9 mouse cellular contexts compared by ENCODE assay signal in genomic region chr13:104863127-104863979, GRCm38 (mm10). TPM values are rescaled to one million over a fixed set of nuclear protein-coding genes. Genes with fewer than 3 reads are reported as not detected.
DNase-seq lines count a peak whose midpoint lies in the region; ATAC-seq and TF ChIP-seq lines count a peak whose summit lies in the region.
"Had no signal": no experiment of that assay in that cellular context is flagged by ENCODE, and none has a peak within 500 bp of the region (broad histone marks: within the 10 kb centered on the region; RNA-seq: fewer than 3 reads in every experiment).

Gene Shisal2b, minus strand, starts transcription at chr13:104863893.

- intact Hi-C loops in gastrocnemius, adult 2 months (cut with DNase I), result no loop called here

- peaks cover 5% of the 10 kb centered on the region; the same call in 1 of the 2 replicates for H3K4me1 ChIP-seq in heart, postnatal 0 days (ENCODE audit: control insufficient read depth, insufficient read depth)
- H3K4me1 ChIP-seq in limb, embryonic 10.5 days, result peaks cover 9% of the 10 kb centered on the region
- no peaks in the 10 kb centered on the region for H3K4me1 ChIP-seq in midbrain, embryonic 14.5 days (ENCODE audit: control insufficient read depth, insufficient read depth, low read length)
- H3K4me1 ChIP-seq in stomach, embryonic 15.5 days, result 0 out of 2 replicates have a peak, but pooled peaks cover 2% of the 10 kb centered on the region

- no peak within 1 kb of the TSS for H3K9ac ChIP-seq in heart, postnatal 0 days (replicated peaks; ENCODE audit: low read depth, low read length)
- H3K9ac ChIP-seq in midbrain, embryonic 14.5 days (replicated peaks; ENCODE audit: low read length), result peak within 1 kb of the TSS; percentile 65
- peak within 1 kb of the TSS; percentile 48 for H3K9ac ChIP-seq in stomach, embryonic 15.5 days

- H3K36me3 ChIP-seq in heart, postnatal 0 days (replicated peaks; ENCODE audit: control insufficient read depth, insufficient read depth, low read length), result no peaks in the 10 kb centered on the region
- no peaks in the 10 kb centered on the region for H3K36me3 ChIP-seq in limb, embryonic 10.5 days
- no peaks in the 10 kb centered on the region for H3K36me3 ChIP-seq in midbrain, embryonic 14.5 days (ENCODE audit: control insufficient read depth, insufficient read depth, low read length)
- no peaks in the 10 kb centered on the region for H3K36me3 ChIP-seq in stomach, embryonic 15.5 days

- no peak within 1 kb of the TSS for H3K27ac ChIP-seq in gastrocnemius, adult 2 months
- H3K27ac ChIP-seq in heart, postnatal 0 days (ENCODE audit: low read depth), result no peak within 1 kb of the TSS
- peak within 1 kb of the TSS; percentile 61 for H3K27ac ChIP-seq in limb, embryonic 10.5 days
- H3K27ac ChIP-seq in midbrain, embryonic 14.5 days (replicated peaks; ENCODE audit: low read depth, low read length), result no peak within 1 kb of the TSS
- no peak within 1 kb of the TSS for H3K27ac ChIP-seq in stomach, embryonic 15.5 days

- peak; percentile 41 for ATAC-seq in heart, postnatal 0 days (ENCODE audit: insufficient read depth, low read depth)
- peak; percentile 76 for ATAC-seq in midbrain, embryonic 14.5 days (ENCODE audit: low FRiP score, low TSS enrichment)
- peak; percentile 66 for ATAC-seq in stomach, embryonic 15.5 days (ENCODE audit: insufficient read depth, low FRiP score, low read depth)

- WGBS in heart, postnatal 0 days, result 5% methylated on average over 38 of the region's 38 CpGs
- 5% methylated on average over 38 of the region's 38 CpGs for WGBS in limb, embryonic 10.5 days
- 4% methylated on average over 38 of the region's 38 CpGs for WGBS in midbrain, embryonic 14.5 days
- WGBS in stomach, embryonic 15.5 days, result 5% methylated on average over 38 of the region's 38 CpGs

- no peak for TF ChIP-seq CTCF in gastrocnemius, adult 2 months (IDR thresholded peaks at IDR 0.05)
- TF ChIP-seq CTCF in heart, postnatal 0 days (IDR thresholded peaks at IDR 0.05; ENCODE audit: low read depth), result no peak

- peaks cover 17% of the 10 kb centered on the region; the same call in 1 of the 2 replicates for H3K27me3 ChIP-seq in heart, postnatal 0 days (ENCODE audit: control insufficient read depth, insufficient read depth, low read length)
- H3K27me3 ChIP-seq in limb, embryonic 10.5 days (ENCODE audit: low read depth, poor library complexity, severe bottlenecking), result peaks cover 41% of the 10 kb centered on the region
- H3K27me3 ChIP-seq in midbrain, embryonic 14.5 days (ENCODE audit: control insufficient read depth, insufficient read depth, low read length), result 0 out of 2 replicates have a peak, but pooled peaks cover 3% of the 10 kb centered on the region
- no peaks in the 10 kb centered on the region for H3K27me3 ChIP-seq in stomach, embryonic 15.5 days (replicated peaks)

- H3K9me3 ChIP-seq in heart, postnatal 0 days (replicated peaks; ENCODE audit: control insufficient read depth, low read length), result 0 out of 2 replicates have a peak, but pooled peaks cover 6% of the 10 kb centered on the region
- no peaks in the 10 kb centered on the region for H3K9me3 ChIP-seq in limb, embryonic 10.5 days (replicated peaks)
- H3K9me3 ChIP-seq in midbrain, embryonic 14.5 days (ENCODE audit: control insufficient read depth, low read length), result no peaks in the 10 kb centered on the region
- H3K9me3 ChIP-seq in stomach, embryonic 15.5 days, result no peaks in the 10 kb centered on the region

- peak; percentile 30 for DNase-seq in gastrocnemius, adult 2 months
- DNase-seq in gastrocnemius, adult 8-10 months (ENCODE audit: low spot score in 2 of 2), result no peak
- peak; percentile 17 to 25 for DNase-seq in adrenal gland, adult 18-20 months (ENCODE audit: low spot score in 2 of 2)
- peak; percentile 29 for DNase-seq in embryo, embryonic 11.5 days (ENCODE audit: low read depth, low spot score)
- peak; percentile 32 for DNase-seq in heart, postnatal 0 days (ENCODE audit: low spot score)
- DNase-seq in limb, embryonic 10.5 days (ENCODE audit: low spot score), result peak; percentile 64
- peak; percentile 84 for DNase-seq in midbrain, embryonic 14.5 days

- H3K4me3 ChIP-seq in gastrocnemius, adult 2 months, result peak within 1 kb of the TSS; percentile 68
- H3K4me3 ChIP-seq in heart, postnatal 0 days (ENCODE audit: low read depth, low read length), result peak within 1 kb of the TSS; percentile 50
- peak within 1 kb of the TSS; percentile 59 for H3K4me3 ChIP-seq in limb, embryonic 10.5 days
- peak within 1 kb of the TSS; percentile 51 for H3K4me3 ChIP-seq in midbrain, embryonic 14.5 days (replicated peaks; ENCODE audit: low read depth, low read length)
- peak within 1 kb of the TSS; percentile 51 for H3K4me3 ChIP-seq in stomach, embryonic 15.5 days (replicated peaks)

- H3K4me2 ChIP-seq in heart, postnatal 0 days (ENCODE audit: low read depth, low read length), result peak within 1 kb of the TSS; percentile 83
- H3K4me2 ChIP-seq in midbrain, embryonic 14.5 days (ENCODE audit: low read length), result peak within 1 kb of the TSS; percentile 97
- peak within 1 kb of the TSS; percentile 97 for H3K4me2 ChIP-seq in stomach, embryonic 15.5 days

- TF ChIP-seq EP300 in heart, postnatal 0 days (IDR thresholded peaks at IDR 0.05; ENCODE audit: low read depth), result no peak

RNA-seq across cellular contexts. Expression of gene Shisal2b, which starts in this region (rescaled TPM):
- total RNA-seq in gastrocnemius, adult 2 months (2021), result under 1 TPM in 1 of 2 experiments, not detected in 1; 0.56 TPM
- total RNA-seq in gastrocnemius, adult 8-10 months (2022), result not detected
- total RNA-seq in adrenal gland, adult 18-20 months (2021), result not detected
- not detected in 2 replicates for total RNA-seq in heart, postnatal 0 days (2014; rRNA removed; ENCODE audit: low replicate concordance)
- polyA plus RNA-seq in heart, postnatal 0 days (2015; fragmentation: Nextera tagmentation; extraction: Ambion mirVana), result not detected in 2 replicates
- 0.10 and 0.11 TPM in 2 replicates for polyA plus RNA-seq in limb, embryonic 10.5 days (2016; fragmentation: Nextera tagmentation; extraction: Ambion mirVana)
- 0.86 and 1.9 TPM in 2 replicates for polyA plus RNA-seq in midbrain, embryonic 14.5 days (2014; fragmentation: Nextera tagmentation; extraction: Ambion mirVana)
- polyA plus RNA-seq in stomach, embryonic 15.5 days (2015; fragmentation: Nextera tagmentation; extraction: Ambion mirVana), result 0.49 and 1.2 TPM in 2 replicates
- polyA plus RNA-seq: C2C12 had no signal

Comparison
In these comparisons a context has a peak if more than half of its experiments do, and no peak if none do; other contexts are left out.
1. Peak in DNase-seq and H3K4me3 ChIP-seq in gastrocnemius, adult 2 months; RNA of the gene not detected or under 1 TPM.
2. Peak in DNase-seq in adrenal gland, adult 18-20 months; RNA of the gene not detected or under 1 TPM.
3. Peak in DNase-seq, ATAC-seq, H3K4me3 ChIP-seq and H3K4me2 ChIP-seq in heart, postnatal 0 days; RNA of the gene not detected or under 1 TPM.
4. Peak in DNase-seq, H3K4me3 ChIP-seq and H3K27ac ChIP-seq in limb, embryonic 10.5 days; RNA of the gene not detected or under 1 TPM.
5. DNase-seq: peak in embryo, embryonic 11.5 days (single experiment) and midbrain, embryonic 14.5 days (single experiment); none in gastrocnemius, adult 8-10 months (0 of 2).
6. Peak in every context shown above with its lines, with median percentiles within 50 percentile points of each other: H3K4me3 ChIP-seq, ATAC-seq and H3K4me2 ChIP-seq.